Mouse (Mus musculus): ENCODE measurements at regions not wholly inside any gene's neighbourhood (a gene's known extent, or its start where the extent isn't known, plus 50 kb on each side); places are given as distances from the start of the nearest gene placed in this dataset.

GRCm38 (mm10) chr2:74168776-74169570 is 257.8 kb upstream of the Atp5g3 start:
- Histone ChIP-seq H3K36me3 (replicated peaks in 1 of 2; ENCODE audit: control insufficient read depth in 1 of 2, insufficient read depth in 1 of 2, low read length in 1 of 2) (no peaks in the 10 kb centered on the region), H3K4me3 (replicated peaks in 1 of 3; ENCODE audit: low read depth in 2 of 3, low read length in 2 of 3, poor library complexity in 1 of 3) (no peak overlapping the region), H3K9ac (ENCODE audit: insufficient read depth, low read depth) (no peak overlapping the region), H3K27me3 (replicated peaks) (no peaks in the 10 kb centered on the region), H3K4me1 (ENCODE audit: control insufficient read depth in 1 of 2, insufficient read depth in 2 of 2) (peaks cover 0 to 7% of the 10 kb centered on the region in 2 experiments; a peak in 1 of 4 replicates), H3K9me3 (replicated peaks; ENCODE audit: low read length) (no peaks in the 10 kb centered on the region), H3K79me2 (replicated peaks; ENCODE audit: control insufficient read depth, extremely low read depth, insufficient read depth, poor library complexity, severe bottlenecking) (no peaks in the 10 kb centered on the region), H3K27ac (ENCODE audit: insufficient read depth, low read depth) (no peak overlapping the region), H3K4me2 (ENCODE audit: insufficient read depth, low read depth, poor library complexity, severe bottlenecking) (no peak overlapping the region)
- in situ Hi-C loops (cut with MboI; ENCODE audit: low pct_ligation_motif_present, low pct_unique_long_range_greater_than_20kb, low sequenced_read_pairs) = no loop called here
- DNase-seq (ENCODE audit: extremely low read depth) = no peak
- TF ChIP-seq POLR2A (IDR thresholded peaks at IDR 0.05; ENCODE audit: low read depth, low read length) (no peak), USF1 (IDR thresholded peaks at IDR 0.05; ENCODE audit: low read depth, low read length) (no peak), MXI1 (IDR thresholded peaks at IDR 0.05; ENCODE audit: low read depth, low read length) (no peak), CHD1 (IDR thresholded peaks at IDR 0.05; ENCODE audit: low read depth, low read length) (no peak), ELF1 (IDR thresholded peaks at IDR 0.05; ENCODE audit: low read depth, low read length) (no peak), RAD21 (IDR thresholded peaks at IDR 0.05; ENCODE audit: low read depth, low read length) (no peak), CTCF (conservative IDR thresholded peaks at IDR 0.05 in 1 of 2, IDR thresholded peaks at IDR 0.05 in 1 of 2; ENCODE audit: low read depth in 2 of 2, low read length in 2 of 2) (no peak), KAT2A (IDR thresholded peaks at IDR 0.05; ENCODE audit: insufficient replicate concordance, low read length) (no peak), GABPA (IDR thresholded peaks at IDR 0.05; ENCODE audit: insufficient replicate concordance, low read depth, low read length) (no peak), USF2 (conservative IDR thresholded peaks at IDR 0.05; ENCODE audit: low read depth, low read length) (no peak), NRF1 (IDR thresholded peaks at IDR 0.05; ENCODE audit: low read depth, low read length) (no peak), BHLHE40 (IDR thresholded peaks at IDR 0.05; ENCODE audit: low read depth, low read length) (no peak), JUN (IDR thresholded peaks at IDR 0.05; ENCODE audit: insufficient read depth, low read depth, low read length) (no peak), CHD2 (IDR thresholded peaks at IDR 0.05; ENCODE audit: low read length) (no peak), MEF2A (IDR thresholded peaks at IDR 0.05; ENCODE audit: borderline replicate concordance, low read depth, low read length) (no peak), MAFK (IDR thresholded peaks at IDR 0.05; ENCODE audit: insufficient replicate concordance, low read length) (no peak)
- dilution Hi-C loops (cut with MboI; ENCODE audit: extremely low pct_ligation_motif_present, extremely low pct_unique_long_range_greater_than_20kb, low sequenced_read_pairs) = no loop called here

GRCm38 (mm10) chr2:74168307-74168706 is 257.2 kb upstream of the Atp5g3 start:
- TF ChIP-seq E2F4 (IDR thresholded peaks at IDR 0.05; ENCODE audit: insufficient replicate concordance, low read depth, low read length) (no peak), BHLHE40 (IDR thresholded peaks at IDR 0.05; ENCODE audit: low read depth, low read length) (no peak), MXI1 (IDR thresholded peaks at IDR 0.05; ENCODE audit: low read depth, low read length) (no peak), POLR2AphosphoS2 (IDR thresholded peaks at IDR 0.05; ENCODE audit: low read depth, low read length) (no peak), TCF12 (IDR thresholded peaks at IDR 0.05; ENCODE audit: low read depth, low read length) (no peak), RCOR1 (conservative IDR thresholded peaks at IDR 0.05; ENCODE audit: low read depth, low read length) (no peak), ETS1 (conservative IDR thresholded peaks at IDR 0.05; ENCODE audit: low read depth, low read length) (no peak), CTCF (conservative IDR thresholded peaks at IDR 0.05 in 1 of 2, IDR thresholded peaks at IDR 0.05 in 1 of 2; ENCODE audit: low read depth in 2 of 2, low read length in 2 of 2) (no peak), IRF4 (IDR thresholded peaks at IDR 0.05; ENCODE audit: low read depth, low read length) (no peak), NELFE (IDR thresholded peaks at IDR 0.05; ENCODE audit: low read depth, low read length) (no peak), POLR2A (IDR thresholded peaks at IDR 0.05; ENCODE audit: low read depth, low read length) (no peak), GABPA (IDR thresholded peaks at IDR 0.05; ENCODE audit: insufficient replicate concordance, low read depth, low read length) (no peak)
- dilution Hi-C loops (cut with MboI; ENCODE audit: extremely low pct_ligation_motif_present, extremely low pct_unique_long_range_greater_than_20kb, low sequenced_read_pairs) = no loop called here

More at GRCm38 (mm10) chr2:74168307-74168706, 257.2 kb upstream of the Atp5g3 start:
- in situ Hi-C loops (cut with MboI; ENCODE audit: low pct_ligation_motif_present, low pct_unique_long_range_greater_than_20kb, low sequenced_read_pairs) = no loop called here
- no peaks in the 10 kb centered on the region for H3K9me3 ChIP-seq (replicated peaks; ENCODE audit: low read length)
- no peaks in the 10 kb centered on the region for H3K36me3 ChIP-seq (replicated peaks in 1 of 2; ENCODE audit: control insufficient read depth in 1 of 2, insufficient read depth in 1 of 2, low read length in 1 of 2)
- no peak overlapping the region for H3K4me2 ChIP-seq (ENCODE audit: insufficient read depth, low read depth, poor library complexity, severe bottlenecking)
- H3K4me1 ChIP-seq (ENCODE audit: control insufficient read depth in 1 of 2, insufficient read depth in 2 of 2) = peaks cover 0 to 7% of the 10 kb centered on the region in 2 experiments; a peak in 1 of 4 replicates
- H3K4me3 ChIP-seq (replicated peaks in 1 of 3; ENCODE audit: low read depth in 2 of 3, low read length in 2 of 3, poor library complexity in 1 of 3) = no peak overlapping the region
- no peak overlapping the region for H3K27ac ChIP-seq (ENCODE audit: insufficient read depth, low read depth)
- DNase-seq (ENCODE audit: extremely low read depth) = no peak
- H3K9ac ChIP-seq (ENCODE audit: insufficient read depth, low read depth) = no peak overlapping the region
- no peaks in the 10 kb centered on the region for H3K27me3 ChIP-seq (replicated peaks)
- H3K79me2 ChIP-seq (replicated peaks; ENCODE audit: control insufficient read depth, extremely low read depth, insufficient read depth, poor library complexity, severe bottlenecking) = no peaks in the 10 kb centered on the region
